Mouse (Mus musculus): Measurements from ENCODE around the gene Tmem218. TPM values are rescaled to one million over a fixed set of nuclear protein-coding genes. Genes with fewer than 3 reads are reported as not detected.

Tmem218 gene
- total and polyA plus RNA-seq, 2 experiments from 2014 or later: 6.3 to 11.4 TPM

- 12% methylated on average over 4 of the region's 4 CpGs for WGBS
- no peaks in the 10 kb centered on the region for H3K27me3 ChIP-seq (ENCODE audit: insufficient read depth, low read length)
- no peak overlapping the region for H3K4me2 ChIP-seq (ENCODE audit: low read depth, low read length)
- no peaks in the 10 kb centered on the region for H3K9me3 ChIP-seq (ENCODE audit: low read length)
- no peak overlapping the region for H3K4me3 ChIP-seq (ENCODE audit: low read length)
- H3K4me1 ChIP-seq (ENCODE audit: insufficient read depth, low read length): 0 out of 2 replicates have a peak, but pooled peaks cover 9% of the 10 kb centered on the region
- DNase-seq (ENCODE audit: low spot score) (peak; percentile 81), ATAC-seq (peak; percentile 70)
- H3K27ac ChIP-seq: peak overlapping the region; percentile 17; the same call in 1 of the 2 replicates
- no peak for TF ChIP-seq CTCF (IDR thresholded peaks at IDR 0.05; ENCODE audit: low read depth)
- H3K9ac ChIP-seq (replicated peaks; ENCODE audit: low read length): no peak overlapping the region
- H3K36me3 ChIP-seq (ENCODE audit: insufficient read depth, low read length): no peaks in the 10 kb centered on the region
Measured at GRCm38 (mm10) chr9:37178911-37179310, 29.1 kb upstream of the Tmem218 start.

GRCm38 (mm10) chr9:37179596-37179995, 28.4 kb upstream of the Tmem218 start:
- no peak for ATAC-seq
- no peaks in the 10 kb centered on the region for H3K36me3 ChIP-seq (ENCODE audit: insufficient read depth, low read length)
- 0 out of 2 replicates have a peak, but pooled peaks cover 9% of the 10 kb centered on the region for H3K4me1 ChIP-seq (ENCODE audit: insufficient read depth, low read length)
- no peak overlapping the region for H3K4me3 ChIP-seq (ENCODE audit: low read length)
- H3K9ac ChIP-seq (replicated peaks; ENCODE audit: low read length): no peak overlapping the region
- no peak for TF ChIP-seq CTCF (IDR thresholded peaks at IDR 0.05; ENCODE audit: low read depth)
- H3K4me2 ChIP-seq (ENCODE audit: low read depth, low read length): no peak overlapping the region
- DNase-seq (ENCODE audit: low spot score): no peak
- no peak overlapping the region for H3K27ac ChIP-seq
- H3K9me3 ChIP-seq (ENCODE audit: low read length): no peaks in the 10 kb centered on the region
- 87% methylated on average over 4 of the region's 4 CpGs for WGBS
- H3K27me3 ChIP-seq (ENCODE audit: insufficient read depth, low read length): no peaks in the 10 kb centered on the region

GRCm38 (mm10) chr9:37181596-37181995, 26.4 kb upstream of the Tmem218 start:
- no peak for DNase-seq (ENCODE audit: low spot score)
- Histone ChIP-seq H3K4me1 (ENCODE audit: insufficient read depth, low read length) (0 out of 2 replicates have a peak, but pooled peaks cover 6% of the 10 kb centered on the region), H3K27me3 (ENCODE audit: insufficient read depth, low read length) (no peaks in the 10 kb centered on the region), H3K4me2 (ENCODE audit: low read depth, low read length) (no peak overlapping the region), H3K9me3 (ENCODE audit: low read length) (no peaks in the 10 kb centered on the region), H3K27ac (no peak overlapping the region), H3K4me3 (ENCODE audit: low read length) (no peak overlapping the region), H3K9ac (replicated peaks; ENCODE audit: low read length) (no peak overlapping the region), H3K36me3 (ENCODE audit: insufficient read depth, low read length) (no peaks in the 10 kb centered on the region)
- WGBS: 44% methylated on average over 5 of the region's 5 CpGs
- no peak for TF ChIP-seq CTCF (IDR thresholded peaks at IDR 0.05; ENCODE audit: low read depth)
- ATAC-seq: no peak

- TF ChIP-seq CTCF (IDR thresholded peaks at IDR 0.05; ENCODE audit: low read depth): no peak
- no peak for ATAC-seq
- H3K9me3 ChIP-seq (ENCODE audit: low read length): no peaks in the 10 kb centered on the region
- WGBS: 69% methylated on average over 2 of the region's 2 CpGs
- H3K4me2 ChIP-seq (ENCODE audit: low read depth, low read length): no peak overlapping the region
- no peaks in the 10 kb centered on the region for H3K27me3 ChIP-seq (ENCODE audit: insufficient read depth, low read length)
- H3K36me3 ChIP-seq (ENCODE audit: insufficient read depth, low read length): no peaks in the 10 kb centered on the region
- no peak overlapping the region for H3K4me3 ChIP-seq (ENCODE audit: low read length)
- no peak for DNase-seq (ENCODE audit: low spot score)
- H3K27ac ChIP-seq: no peak overlapping the region
- no peak overlapping the region for H3K9ac ChIP-seq (replicated peaks; ENCODE audit: low read length)
- 0 out of 2 replicates have a peak, but pooled peaks cover 6% of the 10 kb centered on the region for H3K4me1 ChIP-seq (ENCODE audit: insufficient read depth, low read length)
Measured at GRCm38 (mm10) chr9:37183176-37183575, 24.8 kb upstream of the Tmem218 start.

GRCm38 (mm10) chr9:37187407-37187806, 20.6 kb upstream of the Tmem218 start:
- Histone ChIP-seq H3K27ac (no peak overlapping the region), H3K27me3 (ENCODE audit: insufficient read depth, low read length) (no peaks in the 10 kb centered on the region), H3K36me3 (ENCODE audit: insufficient read depth, low read length) (no peaks in the 10 kb centered on the region), H3K9me3 (ENCODE audit: low read length) (no peaks in the 10 kb centered on the region), H3K9ac (replicated peaks; ENCODE audit: low read length) (no peak overlapping the region), H3K4me2 (ENCODE audit: low read depth, low read length) (no peak overlapping the region), H3K4me1 (ENCODE audit: insufficient read depth, low read length) (no peaks in the 10 kb centered on the region), H3K4me3 (ENCODE audit: low read length) (no peak overlapping the region)
- ATAC-seq (no peak), DNase-seq (ENCODE audit: low spot score) (no peak)
- TF ChIP-seq CTCF (IDR thresholded peaks at IDR 0.05; ENCODE audit: low read depth): no peak
- 76% methylated on average over 5 of the region's 5 CpGs for WGBS

- Histone ChIP-seq H3K27ac (no peak overlapping the region), H3K4me1 (ENCODE audit: insufficient read depth, low read length) (no peaks in the 10 kb centered on the region), H3K9me3 (ENCODE audit: low read length) (no peaks in the 10 kb centered on the region), H3K9ac (replicated peaks; ENCODE audit: low read length) (no peak overlapping the region), H3K36me3 (ENCODE audit: insufficient read depth, low read length) (no peaks in the 10 kb centered on the region), H3K27me3 (ENCODE audit: insufficient read depth, low read length) (no peaks in the 10 kb centered on the region), H3K4me3 (ENCODE audit: low read length) (no peak overlapping the region), H3K4me2 (ENCODE audit: low read depth, low read length) (no peak overlapping the region)
- TF ChIP-seq CTCF (IDR thresholded peaks at IDR 0.05; ENCODE audit: low read depth): no peak
- ATAC-seq: no peak
- no peak for DNase-seq (ENCODE audit: low spot score)
- WGBS: 85% methylated on average over 3 of the region's 3 CpGs
Measured at GRCm38 (mm10) chr9:37188024-37188423, 20.0 kb upstream of the Tmem218 start.

GRCm38 (mm10) chr9:37197067-37197466, 11.0 kb upstream of the Tmem218 start:
- Histone ChIP-seq H3K36me3 (ENCODE audit: insufficient read depth, low read length) (no peaks in the 10 kb centered on the region), H3K27me3 (ENCODE audit: insufficient read depth, low read length) (no peaks in the 10 kb centered on the region), H3K9ac (replicated peaks; ENCODE audit: low read length) (no peak overlapping the region), H3K4me3 (ENCODE audit: low read length) (no peak overlapping the region), H3K4me1 (ENCODE audit: insufficient read depth, low read length) (no peaks in the 10 kb centered on the region), H3K27ac (no peak overlapping the region), H3K4me2 (ENCODE audit: low read depth, low read length) (no peak overlapping the region), H3K9me3 (ENCODE audit: low read length) (no peaks in the 10 kb centered on the region)
- WGBS: 78% methylated on average over 4 of the region's 4 CpGs
- DNase-seq (ENCODE audit: low spot score) (no peak), ATAC-seq (no peak)
- no peak for TF ChIP-seq CTCF (IDR thresholded peaks at IDR 0.05; ENCODE audit: low read depth)
